Mouse (Mus musculus) limb, embryonic 10.5 days (tissue): ENCODE measurements around the gene Smarcc1. TPM values are rescaled to one million over a fixed set of nuclear protein-coding genes. Genes with fewer than 3 reads are reported as not detected.

Experiments
- DNase-seq: peaks from one replicate; pipeline ENCODE4 v3.0.0-alpha.2; 2017; ENCODE audit warnings: low spot score
- H3K27ac ChIP-seq: fragments of 300-500 bp; sonication (generic); 2 replicates; pipeline ENCODE4 v1.5.1; 2016; ENCODE audit warnings: mild to moderate bottlenecking
- H3K27me3 ChIP-seq: fragments of 300-500 bp; sonication (generic); 2 replicates; pipeline ENCODE4 v1.6.1; 2016; ENCODE audit warnings: low read depth, mild to moderate bottlenecking; ENCODE audit not compliant: poor library complexity, severe bottlenecking
- H3K36me3 ChIP-seq: fragments of 300-500 bp; sonication (generic); 2 replicates; pipeline ENCODE4 v1.6.1; 2016; ENCODE audit warnings: mild to moderate bottlenecking, moderate library complexity
- H3K4me1 ChIP-seq: fragments of 300-500 bp; sonication (generic); 2 replicates; pipeline ENCODE4 v1.6.1; 2016
- H3K4me3 ChIP-seq: fragments of 300-500 bp; sonication (generic); 2 replicates; pipeline ENCODE4 v1.5.1; 2016; ENCODE audit warnings: mild to moderate bottlenecking, moderate library complexity
- H3K9me3 ChIP-seq: fragments of 300-500 bp; sonication (generic); replicated peaks from 2 replicates; pipeline ENCODE4 v1.6.1; 2016; ENCODE audit warnings: mild to moderate bottlenecking
- WGBS: fragments of 180-500 bp; shearing (Covaris S2); methylation state at CpG from one replicate; pipeline ENCODE4 v1.1.7; 2016; 5-methylcytosine and 5-hydroxymethylcytosine counted together
- polyA plus RNA-seq: library from polyadenylated mRNA; unstranded; fragments of >200 nt; fragmentation: Nextera tagmentation; extraction: Ambion mirVana; gene quantifications from 2 replicates; pipeline ENCODE4 v1.2.1, GENCODE M21; 2016

Smarcc1 gene
- polyA plus RNA-seq, 1 experiment from 2014 or later: 227 TPM

GRCm38 (mm10) chr9:110224273-110224672, 106.8 kb downstream of the Smarcc1 start:
- Histone ChIP-seq H3K4me3 (no peak overlapping the region), H3K27ac (no peak overlapping the region), H3K27me3 (no peaks in the 10 kb centered on the region), H3K36me3 (peaks cover 98% of the 10 kb centered on the region), H3K4me1 (no peaks in the 10 kb centered on the region), H3K9me3 (no peaks in the 10 kb centered on the region)
- no peak for DNase-seq
- WGBS: 98% methylated on average over 4 of the region's 4 CpGs

- Histone ChIP-seq H3K9me3 (no peaks in the 10 kb centered on the region), H3K27me3 (no peaks in the 10 kb centered on the region), H3K27ac (no peak overlapping the region), H3K36me3 (peaks cover 99% of the 10 kb centered on the region), H3K4me3 (no peak overlapping the region), H3K4me1 (no peaks in the 10 kb centered on the region)
- WGBS: 96% methylated on average over 4 of the region's 4 CpGs
- no peak for DNase-seq
These were observed 108.7 kb downstream of the Smarcc1 start for GRCm38 (mm10) chr9:110226191-110226590.

GRCm38 (mm10) chr9:110228671-110229070, 111.2 kb downstream of the Smarcc1 start:
- H3K27ac ChIP-seq: no peak overlapping the region
- H3K9me3 ChIP-seq: no peaks in the 10 kb centered on the region
- peaks cover 99% of the 10 kb centered on the region for H3K36me3 ChIP-seq
- no peak overlapping the region for H3K4me3 ChIP-seq
- H3K4me1 ChIP-seq: no peaks in the 10 kb centered on the region
- no peak for DNase-seq
- WGBS: 81% methylated on average over 6 of the region's 6 CpGs
- H3K27me3 ChIP-seq: no peaks in the 10 kb centered on the region

GRCm38 (mm10) chr9:110229112-110229511, 111.6 kb downstream of the Smarcc1 start:
- Histone ChIP-seq H3K36me3 (peaks cover 99% of the 10 kb centered on the region), H3K27ac (no peak overlapping the region), H3K4me1 (no peaks in the 10 kb centered on the region), H3K9me3 (no peaks in the 10 kb centered on the region), H3K4me3 (no peak overlapping the region), H3K27me3 (no peaks in the 10 kb centered on the region)
- DNase-seq: no peak
- 93% methylated on average over 1 of the region's 1 CpGs for WGBS

- no peaks in the 10 kb centered on the region for H3K9me3 ChIP-seq
- 88% methylated on average over 10 of the region's 10 CpGs for WGBS
- H3K4me1 ChIP-seq: no peaks in the 10 kb centered on the region
- no peak overlapping the region for H3K27ac ChIP-seq
- no peak overlapping the region for H3K4me3 ChIP-seq
- no peaks in the 10 kb centered on the region for H3K27me3 ChIP-seq
- no peak for DNase-seq
- H3K36me3 ChIP-seq: peaks cover 99% of the 10 kb centered on the region
These were observed 112.2 kb downstream of the Smarcc1 start for GRCm38 (mm10) chr9:110229566-110230248.

GRCm38 (mm10) chr9:110230395-110231071, 113.0 kb downstream of the Smarcc1 start:
- peaks cover 99% of the 10 kb centered on the region for H3K36me3 ChIP-seq
- 91% methylated on average over 16 of the region's 16 CpGs for WGBS

GRCm38 (mm10) chr9:110234962-110235361, 117.5 kb downstream of the Smarcc1 start:
- Histone ChIP-seq H3K4me1 (no peaks in the 10 kb centered on the region), H3K9me3 (no peaks in the 10 kb centered on the region), H3K4me3 (no peak overlapping the region), H3K36me3 (peaks cover 99% of the 10 kb centered on the region), H3K27ac (no peak overlapping the region), H3K27me3 (no peaks in the 10 kb centered on the region)
- WGBS: 95% methylated on average over 6 of the region's 6 CpGs
- DNase-seq: no peak

More at GRCm38 (mm10) chr9:110230395-110231071, 113.0 kb downstream of the Smarcc1 start:
- no peak for DNase-seq
- Histone ChIP-seq H3K27ac (no peak overlapping the region), H3K27me3 (no peaks in the 10 kb centered on the region), H3K4me3 (no peak overlapping the region), H3K4me1 (no peaks in the 10 kb centered on the region), H3K9me3 (no peaks in the 10 kb centered on the region)

GRCm38 (mm10) chr9:110243221-110243833, 125.8 kb downstream of the Smarcc1 start, which contains the start of gene Cspg5:
TSS of gene Cspg5 (plus strand) at chr9:110243783.
- Histone ChIP-seq H3K4me3 (peak within 1 kb of the TSS; percentile 71), H3K9me3 (no peaks in the 10 kb centered on the region), H3K36me3 (peaks cover 36% of the 10 kb centered on the region), H3K27ac (no peak within 1 kb of the TSS), H3K4me1 (peaks cover 19% of the 10 kb centered on the region), H3K27me3 (peaks cover 61% of the 10 kb centered on the region)
- WGBS: 88% methylated on average over 7 of the region's 7 CpGs
- no peak for DNase-seq

GRCm38 (mm10) chr9:110244567-110244888, 127.0 kb downstream of the Smarcc1 start:
- Histone ChIP-seq H3K4me1 (peaks cover 21% of the 10 kb centered on the region), H3K36me3 (peaks cover 24% of the 10 kb centered on the region), H3K9me3 (no peaks in the 10 kb centered on the region), H3K4me3 (peak overlapping the region; percentile 71), H3K27me3 (peaks cover 61% of the 10 kb centered on the region), H3K27ac (no peak overlapping the region)
- DNase-seq: no peak
- WGBS: 23% methylated on average over 7 of the region's 7 CpGs

- H3K4me3 ChIP-seq: peak overlapping the region; percentile 71
- H3K9me3 ChIP-seq: no peaks in the 10 kb centered on the region
- H3K27me3 ChIP-seq: peaks cover 61% of the 10 kb centered on the region
- WGBS: 4% methylated on average over 93 of the region's 93 CpGs
- peaks cover 20% of the 10 kb centered on the region for H3K36me3 ChIP-seq
- peak overlapping the region; percentile 54 for H3K27ac ChIP-seq
- peak; percentile 60 for DNase-seq
- H3K4me1 ChIP-seq: peaks cover 26% of the 10 kb centered on the region
These were observed 127.5 kb downstream of the Smarcc1 start for GRCm38 (mm10) chr9:110244889-110245589.

- H3K4me1 ChIP-seq: peaks cover 32% of the 10 kb centered on the region
- 2% methylated on average over 40 of the region's 40 CpGs for WGBS
- H3K27ac ChIP-seq: peak overlapping the region; percentile 54
- peaks cover 61% of the 10 kb centered on the region for H3K27me3 ChIP-seq
- peak overlapping the region; percentile 71 for H3K4me3 ChIP-seq
- peak; percentile 72 for DNase-seq
- no peaks in the 10 kb centered on the region for H3K9me3 ChIP-seq
- peaks cover 13% of the 10 kb centered on the region for H3K36me3 ChIP-seq
These were observed 128.2 kb downstream of the Smarcc1 start for GRCm38 (mm10) chr9:110245590-110246320.

GRCm38 (mm10) chr9:110246321-110246640, 128.8 kb downstream of the Smarcc1 start:
- no peak overlapping the region for H3K27ac ChIP-seq
- peaks cover 32% of the 10 kb centered on the region for H3K4me1 ChIP-seq

More at GRCm38 (mm10) chr9:110246321-110246640, 128.8 kb downstream of the Smarcc1 start:
- peak overlapping the region; percentile 71 for H3K4me3 ChIP-seq
- peaks cover 7% of the 10 kb centered on the region for H3K36me3 ChIP-seq
- WGBS: 50% methylated on average over 13 of the region's 13 CpGs
- peaks cover 60% of the 10 kb centered on the region for H3K27me3 ChIP-seq
- no peak for DNase-seq
- no peaks in the 10 kb centered on the region for H3K9me3 ChIP-seq
